Mouse (Mus musculus): ENCODE measurements at regions not wholly inside any gene's neighbourhood (a gene's known extent, or its start where the extent isn't known, plus 50 kb on each side); places are given as distances from the start of the nearest gene placed in this dataset.

DNA sequence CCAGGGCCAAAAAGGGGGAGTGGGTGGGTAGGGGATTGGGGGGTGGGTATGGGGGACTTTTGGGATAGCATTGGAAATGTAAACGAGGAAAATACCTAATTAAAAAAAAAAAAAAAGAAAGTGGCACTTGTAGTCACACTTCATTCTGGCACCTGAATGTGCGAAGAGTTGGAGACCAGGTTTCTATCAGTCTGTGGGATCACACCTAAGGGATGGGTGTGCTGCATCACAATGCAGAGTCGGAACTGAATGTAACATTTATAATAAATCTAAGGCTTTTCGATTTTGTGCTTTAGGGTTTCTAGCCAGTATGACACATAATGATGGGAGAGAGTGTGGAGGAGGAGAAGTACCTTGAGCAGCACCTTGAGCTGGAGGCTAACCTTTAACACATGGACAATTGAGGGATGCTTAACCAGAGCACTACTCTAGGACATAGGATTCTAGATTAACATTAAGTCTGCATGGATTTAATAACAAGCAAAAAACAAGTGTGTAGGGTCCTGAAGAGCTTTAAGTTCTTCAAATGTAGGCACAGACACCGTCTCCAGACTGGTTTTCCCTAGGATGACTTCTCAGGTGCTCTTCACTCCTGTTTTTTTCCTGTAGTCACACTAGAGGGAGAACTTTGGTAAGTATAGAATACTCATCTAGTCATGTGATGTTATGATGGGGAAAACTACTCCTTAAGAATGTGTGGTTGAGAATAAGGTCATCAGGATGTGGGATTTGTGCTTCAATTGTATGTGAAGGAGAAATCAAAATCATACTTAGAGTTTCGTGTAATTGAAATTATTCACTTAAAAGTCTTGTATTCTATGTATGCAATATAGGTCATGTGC is 392.8 kb upstream of the Cobl start:
- no peak for TF ChIP-seq CTCF (IDR thresholded peaks at IDR 0.05; ENCODE audit: borderline replicate concordance, extremely low read depth, insufficient read depth, insufficient read length)
- TF ChIP-seq POLR2A (IDR thresholded peaks at IDR 0.05; ENCODE audit: borderline replicate concordance, extremely low read depth, insufficient read depth, insufficient read length, poor library complexity, severe bottlenecking): no peak

All from brain, embryonic 14.5 days (tissue).